Mouse (Mus musculus): ENCODE results near the gene Erc1. TPM values are rescaled to one million over a fixed set of nuclear protein-coding genes. Genes with fewer than 3 reads are reported as not detected.

The Erc1 gene
- polyA plus RNA-seq, 1 experiment from 2014 or later: 6.5 TPM

- no peaks in the 10 kb centered on the region for H3K9me3 ChIP-seq (ENCODE audit: control insufficient read depth, low read length)
- no peaks in the 10 kb centered on the region for H3K27me3 ChIP-seq (ENCODE audit: control insufficient read depth, insufficient read depth, low read length)
- H3K4me3 ChIP-seq (ENCODE audit: low read depth, low read length): no peak overlapping the region
- ATAC-seq (ENCODE audit: low FRiP score, low TSS enrichment) (no peak), DNase-seq (ENCODE audit: low spot score) (no peak)
- H3K4me2 ChIP-seq (replicated peaks; ENCODE audit: low read depth): no peak overlapping the region
- H3K36me3 ChIP-seq (ENCODE audit: control insufficient read depth, insufficient read depth, low read length): no peaks in the 10 kb centered on the region
- TF ChIP-seq EP300 (optimal IDR thresholded peaks at IDR 0.05) (no peak), CTCF (IDR thresholded peaks at IDR 0.05; ENCODE audit: low read depth) (no peak)
- H3K4me1 ChIP-seq (replicated peaks; ENCODE audit: control insufficient read depth, insufficient read depth): no peaks in the 10 kb centered on the region
- no peak overlapping the region for H3K9ac ChIP-seq (ENCODE audit: low read length)
- WGBS: 91% methylated on average over 5 of the region's 5 CpGs
- no peak overlapping the region for H3K27ac ChIP-seq (replicated peaks)
Observed at GRCm38 (mm10) chr6:119796291-119796690, 51.7 kb downstream of the Erc1 start.

GRCm38 (mm10) chr6:119792562-119792961 lies 55.4 kb downstream of the Erc1 start:
- Histone ChIP-seq H3K4me1 (replicated peaks; ENCODE audit: control insufficient read depth, insufficient read depth) (no peaks in the 10 kb centered on the region), H3K4me3 (ENCODE audit: low read depth, low read length) (no peak overlapping the region), H3K36me3 (ENCODE audit: control insufficient read depth, insufficient read depth, low read length) (no peaks in the 10 kb centered on the region), H3K9ac (ENCODE audit: low read length) (no peak overlapping the region), H3K27ac (replicated peaks) (no peak overlapping the region), H3K27me3 (ENCODE audit: control insufficient read depth, insufficient read depth, low read length) (no peaks in the 10 kb centered on the region), H3K9me3 (ENCODE audit: control insufficient read depth, low read length) (no peaks in the 10 kb centered on the region), H3K4me2 (replicated peaks; ENCODE audit: low read depth) (no peak overlapping the region)
- WGBS: 33% methylated on average over 2 of the region's 2 CpGs
- ATAC-seq (ENCODE audit: low FRiP score, low TSS enrichment) (no peak), DNase-seq (ENCODE audit: low spot score) (peak; percentile 64)
- TF ChIP-seq CTCF (IDR thresholded peaks at IDR 0.05; ENCODE audit: low read depth): peak; percentile 88
- no peak for TF ChIP-seq EP300 (optimal IDR thresholded peaks at IDR 0.05)

- TF ChIP-seq EP300 (optimal IDR thresholded peaks at IDR 0.05) (no peak), CTCF (IDR thresholded peaks at IDR 0.05; ENCODE audit: low read depth) (no peak)
- DNase-seq (ENCODE audit: low spot score): no peak
- Histone ChIP-seq H3K4me2 (replicated peaks; ENCODE audit: low read depth) (no peak overlapping the region), H3K9me3 (ENCODE audit: control insufficient read depth, low read length) (no peaks in the 10 kb centered on the region), H3K36me3 (ENCODE audit: control insufficient read depth, insufficient read depth, low read length) (peaks cover 2% of the 10 kb centered on the region; the same call in 1 of the 2 replicates), H3K27ac (replicated peaks) (no peak overlapping the region), H3K4me3 (ENCODE audit: low read depth, low read length) (no peak overlapping the region), H3K4me1 (replicated peaks; ENCODE audit: control insufficient read depth, insufficient read depth) (no peaks in the 10 kb centered on the region), H3K9ac (ENCODE audit: low read length) (no peak overlapping the region), H3K27me3 (ENCODE audit: control insufficient read depth, insufficient read depth, low read length) (no peaks in the 10 kb centered on the region)
- ATAC-seq (ENCODE audit: low FRiP score, low TSS enrichment): peak; percentile 42; the same call in 1 of the 2 replicates
- WGBS: 89% methylated on average over 2 of the region's 2 CpGs
Observed at GRCm38 (mm10) chr6:119782416-119782815, 65.6 kb downstream of the Erc1 start.

DNA sequence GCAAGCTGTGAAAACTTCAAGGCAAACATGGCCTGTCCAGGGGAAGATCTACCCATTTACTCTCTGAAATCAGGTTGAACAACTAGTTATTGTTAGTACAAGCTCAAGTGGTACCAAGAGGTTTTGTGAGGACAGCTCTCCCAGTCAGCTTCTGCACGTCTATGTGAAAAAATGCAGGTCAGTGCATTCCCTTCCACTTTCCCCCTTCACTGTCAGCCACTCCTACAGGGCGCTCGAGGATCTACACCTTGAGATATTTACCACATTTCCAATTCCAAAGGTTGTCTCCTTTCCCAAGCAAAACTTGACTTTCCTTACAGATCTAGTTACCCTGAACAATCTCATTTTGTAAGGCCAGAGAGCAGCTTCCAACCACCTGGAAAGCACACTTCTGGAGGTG lies 66.9 kb downstream of the Erc1 start:
- 73% methylated on average over 3 of the region's 3 CpGs for WGBS
- H3K9me3 ChIP-seq (ENCODE audit: control insufficient read depth, low read length): no peaks in the 10 kb centered on the region
- ATAC-seq (ENCODE audit: low FRiP score, low TSS enrichment): no peak

GRCm38 (mm10) chr6:119768778-119769177 lies 79.2 kb downstream of the Erc1 start:
- Histone ChIP-seq H3K4me2 (replicated peaks; ENCODE audit: low read depth) (no peak overlapping the region), H3K27ac (replicated peaks) (no peak overlapping the region), H3K9ac (ENCODE audit: low read length) (no peak overlapping the region), H3K4me3 (ENCODE audit: low read depth, low read length) (no peak overlapping the region), H3K27me3 (ENCODE audit: control insufficient read depth, insufficient read depth, low read length) (no peaks in the 10 kb centered on the region), H3K36me3 (ENCODE audit: control insufficient read depth, insufficient read depth, low read length) (no peaks in the 10 kb centered on the region), H3K9me3 (ENCODE audit: control insufficient read depth, low read length) (no peaks in the 10 kb centered on the region), H3K4me1 (replicated peaks; ENCODE audit: control insufficient read depth, insufficient read depth) (no peaks in the 10 kb centered on the region)
- TF ChIP-seq EP300 (optimal IDR thresholded peaks at IDR 0.05): no peak
- TF ChIP-seq CTCF (IDR thresholded peaks at IDR 0.05; ENCODE audit: low read depth): no peak
- ATAC-seq (ENCODE audit: low FRiP score, low TSS enrichment) (no peak), DNase-seq (ENCODE audit: low spot score) (no peak)
- 36% methylated on average over 1 of the region's 1 CpGs for whole genome bisulfite sequencing

More for the DNA sequence above, 66.9 kb downstream of the Erc1 start:
- Histone ChIP-seq H3K27me3 (ENCODE audit: control insufficient read depth, insufficient read depth, low read length) (no peaks in the 10 kb centered on the region), H3K9ac (ENCODE audit: low read length) (no peak overlapping the region), H3K36me3 (ENCODE audit: control insufficient read depth, insufficient read depth, low read length) (peaks cover 2% of the 10 kb centered on the region; the same call in 1 of the 2 replicates), H3K4me3 (ENCODE audit: low read depth, low read length) (no peak overlapping the region), H3K4me2 (replicated peaks; ENCODE audit: low read depth) (no peak overlapping the region), H3K27ac (replicated peaks) (no peak overlapping the region), H3K4me1 (replicated peaks; ENCODE audit: control insufficient read depth, insufficient read depth) (no peaks in the 10 kb centered on the region)
- DNase-seq (ENCODE audit: low spot score): no peak
- TF ChIP-seq CTCF (IDR thresholded peaks at IDR 0.05; ENCODE audit: low read depth) (no peak), EP300 (optimal IDR thresholded peaks at IDR 0.05) (no peak)

DNA sequence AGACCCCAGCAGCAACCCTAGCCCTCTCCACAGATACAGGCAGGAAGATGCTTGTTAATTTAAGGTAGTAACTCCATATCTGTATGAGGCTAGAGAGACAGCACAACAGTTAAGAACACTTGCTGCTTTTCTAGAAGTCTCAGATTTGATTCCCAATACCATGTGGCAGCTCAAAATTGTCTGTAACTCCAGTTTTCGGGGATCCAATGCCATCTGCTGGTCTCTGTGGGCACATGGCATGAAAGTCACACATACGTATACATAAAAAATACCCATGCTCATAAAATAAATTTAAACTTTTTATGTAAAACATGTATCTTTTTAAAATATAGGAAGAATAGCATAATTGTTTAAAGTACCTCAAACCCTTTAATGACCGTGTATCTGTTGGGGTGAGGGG lies 83.6 kb downstream of the Erc1 start:
- H3K4me2 ChIP-seq (replicated peaks; ENCODE audit: low read depth): no peak overlapping the region
- H3K4me3 ChIP-seq (ENCODE audit: low read depth, low read length): no peak overlapping the region
- no peaks in the 10 kb centered on the region for H3K4me1 ChIP-seq (replicated peaks; ENCODE audit: control insufficient read depth, insufficient read depth)
- DNase-seq (ENCODE audit: low spot score) (no peak), ATAC-seq (ENCODE audit: low FRiP score, low TSS enrichment) (no peak)
- H3K27ac ChIP-seq (replicated peaks): no peak overlapping the region
- no peaks in the 10 kb centered on the region for H3K36me3 ChIP-seq (ENCODE audit: control insufficient read depth, insufficient read depth, low read length)
- WGBS: 90% methylated on average over 3 of the region's 3 CpGs
- H3K9ac ChIP-seq (ENCODE audit: low read length): no peak overlapping the region
- peak; percentile 38 for TF ChIP-seq CTCF (IDR thresholded peaks at IDR 0.05; ENCODE audit: low read depth)
- TF ChIP-seq EP300 (optimal IDR thresholded peaks at IDR 0.05): no peak
- H3K9me3 ChIP-seq (ENCODE audit: control insufficient read depth, low read length): no peaks in the 10 kb centered on the region
- no peaks in the 10 kb centered on the region for H3K27me3 ChIP-seq (ENCODE audit: control insufficient read depth, insufficient read depth, low read length)

Measured in stomach, postnatal 0 days (tissue).